In the genomic region with DNA sequence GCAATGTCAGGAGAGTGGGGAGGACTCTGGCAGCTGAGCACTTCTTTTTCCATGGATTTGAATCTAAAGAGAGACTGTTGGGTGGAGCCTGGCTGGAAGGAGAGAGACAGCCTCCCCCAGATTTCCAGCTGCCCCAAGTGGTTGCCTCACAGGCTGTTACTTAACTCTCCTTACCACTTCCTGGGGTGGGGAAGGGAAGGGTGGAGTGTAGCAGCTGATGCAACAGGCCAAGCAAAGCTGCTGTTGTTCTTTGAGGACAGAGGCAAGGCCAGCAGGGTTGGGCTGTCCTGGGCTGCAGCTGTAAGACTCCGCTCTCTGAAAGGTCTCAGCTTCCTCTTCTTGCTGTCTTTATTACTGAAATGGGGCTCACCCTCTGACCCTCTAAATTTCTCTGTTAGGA, we compare ENCODE assay signal across 8 mouse cellular contexts. TPM values are rescaled to one million over a fixed set of nuclear protein-coding genes. Genes with fewer than 3 reads are reported as not detected.
DNase-seq lines count a peak whose midpoint lies in the region; ATAC-seq and TF ChIP-seq lines count a peak whose summit lies in the region.

No protein-coding gene starts in this region.

- peak; percentile 76 for ATAC-seq in embryonic facial prominence, embryonic 15.5 days (ENCODE audit: insufficient number of reproducible peaks, low FRiP score, low TSS enrichment, low read depth)
- ATAC-seq in liver, embryonic 15.5 days (ENCODE audit: insufficient read depth), result peak; percentile 52
- no peak for ATAC-seq in hindbrain, postnatal 0 days

- no peaks in the 10 kb centered on the region for H3K9me3 ChIP-seq in embryonic facial prominence, embryonic 15.5 days (replicated peaks)
- H3K9me3 ChIP-seq in liver, embryonic 15.5 days (replicated peaks), result no peaks in the 10 kb centered on the region
- H3K9me3 ChIP-seq in hindbrain, postnatal 0 days (ENCODE audit: low read length), result no peaks in the 10 kb centered on the region

- no peak overlapping the region for H3K4me2 ChIP-seq in embryonic facial prominence, embryonic 15.5 days (replicated peaks)
- H3K4me2 ChIP-seq in liver, embryonic 15.5 days, result no peak overlapping the region
- H3K4me2 ChIP-seq in hindbrain, postnatal 0 days (ENCODE audit: low read depth, low read length), result no peak overlapping the region

- WGBS in embryonic facial prominence, embryonic 15.5 days, result 73% methylated on average over 1 of the region's 1 CpGs
- WGBS in liver, embryonic 15.5 days (ENCODE audit: insufficient replicate concordance), result 43% methylated on average over 1 of the region's 1 CpGs
- WGBS in hindbrain, postnatal 0 days, result 79% methylated on average over 1 of the region's 1 CpGs

- DNase-seq in right cerebral cortex, adult 18-20 months, result peak; percentile 82
- DNase-seq in right cerebral cortex, postnatal 4 days, result no peak
- DNase-seq in heart, postnatal 25 days (ENCODE audit: low spot score), result peak; percentile 80
- peak; percentile 59 for DNase-seq in right cerebral cortex, postnatal 25 days
- DNase-seq in hindbrain, postnatal 0 days (ENCODE audit: low spot score), result no peak
- DNase-seq in cerebellum, adult 18-20 months, result no peak

- TF ChIP-seq CTCF in hindbrain, postnatal 0 days (IDR thresholded peaks at IDR 0.05; ENCODE audit: low read depth), result no peak

- no peaks in the 10 kb centered on the region for H3K27me3 ChIP-seq in embryonic facial prominence, embryonic 15.5 days
- H3K27me3 ChIP-seq in liver, embryonic 15.5 days, result no peaks in the 10 kb centered on the region
- H3K27me3 ChIP-seq in hindbrain, postnatal 0 days (ENCODE audit: insufficient read depth, low read length), result no peaks in the 10 kb centered on the region

- H3K36me3 ChIP-seq in embryonic facial prominence, embryonic 15.5 days, result no peaks in the 10 kb centered on the region
- H3K36me3 ChIP-seq in liver, embryonic 15.5 days (replicated peaks), result no peaks in the 10 kb centered on the region
- H3K36me3 ChIP-seq in hindbrain, postnatal 0 days (ENCODE audit: insufficient read depth, low read length), result no peaks in the 10 kb centered on the region

- H3K9ac ChIP-seq in embryonic facial prominence, embryonic 15.5 days, result no peak overlapping the region
- no peak overlapping the region for H3K9ac ChIP-seq in liver, embryonic 15.5 days
- no peak overlapping the region for H3K9ac ChIP-seq in hindbrain, postnatal 0 days (replicated peaks; ENCODE audit: low read length)

- peak overlapping the region; percentile 74 for H3K27ac ChIP-seq in embryonic facial prominence, embryonic 15.5 days (replicated peaks)
- H3K27ac ChIP-seq in liver, embryonic 15.5 days (replicated peaks), result peak overlapping the region; percentile 24; the same call in 1 of the 2 replicates
- H3K27ac ChIP-seq in hindbrain, postnatal 0 days, result no peak overlapping the region

- peaks cover 19% of the 10 kb centered on the region for H3K4me1 ChIP-seq in embryonic facial prominence, embryonic 15.5 days
- H3K4me1 ChIP-seq in liver, embryonic 15.5 days (replicated peaks), result peaks cover 18% of the 10 kb centered on the region
- H3K4me1 ChIP-seq in hindbrain, postnatal 0 days (ENCODE audit: insufficient read depth, low read length), result no peaks in the 10 kb centered on the region

- intact Hi-C loops in heart, postnatal 25 days (cut with DNase I), result no loop called here

- H3K4me3 ChIP-seq in embryonic facial prominence, embryonic 15.5 days (replicated peaks), result no peak overlapping the region
- H3K4me3 ChIP-seq in liver, embryonic 15.5 days (replicated peaks), result no peak overlapping the region
- no peak overlapping the region for H3K4me3 ChIP-seq in hindbrain, postnatal 0 days (ENCODE audit: low read length)

RNA-seq across cellular contexts. Expression of gene Mrpl33, which starts 5.6 kb away (rescaled TPM):
- polyA plus RNA-seq in embryonic facial prominence, embryonic 15.5 days (2015; fragmentation: Nextera tagmentation; extraction: Ambion mirVana), result 283 and 287 TPM in 2 replicates
- total RNA-seq in heart, postnatal 25 days (2021), result 100 to 1,000 TPM; 312 to 319 TPM
- 131 and 158 TPM in 2 replicates for polyA plus RNA-seq in liver, embryonic 15.5 days (2015; fragmentation: Nextera tagmentation; extraction: Ambion mirVana)
- total RNA-seq in hindbrain, postnatal 0 days (2014; rRNA removed), result 76.8 and 82.5 TPM in 2 replicates
- polyA plus RNA-seq in hindbrain, postnatal 0 days (2015; fragmentation: Nextera tagmentation; extraction: Ambion mirVana), result 293 and 315 TPM in 2 replicates

Comparison
In these comparisons a context has a peak if more than half of its experiments do, and no peak if none do; other contexts are left out.
1. DNase-seq: peak in right cerebral cortex, adult 18-20 months (single experiment), heart, postnatal 25 days (single experiment) and right cerebral cortex, postnatal 25 days (single experiment); none in right cerebral cortex, postnatal 4 days (single experiment), hindbrain, postnatal 0 days (single experiment) and cerebellum, adult 18-20 months (0 of 2).